Mouse (Mus musculus): Measurements from ENCODE around the gene Zic1. TPM values are rescaled to one million over a fixed set of nuclear protein-coding genes. Genes with fewer than 3 reads are reported as not detected.
A peak's percentile ranks its signal among the peaks of the same experiment; 100 is the strongest.

Gene Zic1
- polyA plus RNA-seq, 1 experiment from 2014 or later = not detected

- H3K27ac ChIP-seq (ENCODE audit: low read length) = no peak overlapping the region
- no peak overlapping the region for H3K4me2 ChIP-seq (replicated peaks; ENCODE audit: low read depth, low read length)
- no peak overlapping the region for H3K4me3 ChIP-seq (ENCODE audit: low read length)
- peaks cover 8% of the 10 kb centered on the region; the same call in 1 of the 2 replicates for H3K4me1 ChIP-seq (ENCODE audit: insufficient read depth, low read length)
- no peaks in the 10 kb centered on the region for H3K9me3 ChIP-seq (ENCODE audit: low read length)
- H3K36me3 ChIP-seq (ENCODE audit: insufficient read depth, low read length) = no peaks in the 10 kb centered on the region
- 4% methylated on average over 13 of the region's 13 CpGs for WGBS
- H3K27me3 ChIP-seq (ENCODE audit: insufficient read depth, low read length) = peaks cover 94% of the 10 kb centered on the region
- ATAC-seq (ENCODE audit: low FRiP score, low TSS enrichment) = no peak
- no peak overlapping the region for H3K9ac ChIP-seq (replicated peaks; ENCODE audit: low read length)
These were observed 3.3 kb upstream of the Zic1 start for GRCm38 (mm10) chr9:91368946-91369292.

DNA sequence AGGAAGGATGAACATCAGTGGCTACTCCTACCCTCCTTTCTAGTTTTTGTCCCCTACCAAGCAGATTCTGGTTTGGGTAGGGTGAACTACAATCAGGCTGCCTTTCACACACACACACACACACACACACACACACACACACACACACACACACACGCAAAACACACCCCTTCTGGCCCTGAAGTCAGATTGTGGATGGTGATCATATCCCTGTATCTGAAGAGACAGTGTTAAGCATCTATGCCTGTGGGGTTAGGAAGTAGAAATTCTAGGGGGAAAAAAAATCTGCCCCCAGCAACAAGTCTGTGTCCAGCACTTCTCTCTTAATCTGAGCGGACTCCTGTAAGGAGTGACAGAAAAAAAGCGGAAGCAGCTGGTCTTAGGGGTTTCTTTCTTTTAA lies 2.5 kb upstream of the Zic1 start:
- 6% methylated on average over 3 of the region's 3 CpGs for WGBS
- ATAC-seq (ENCODE audit: low FRiP score, low TSS enrichment) = no peak
- H3K4me1 ChIP-seq (ENCODE audit: insufficient read depth, low read length) = peaks cover 8% of the 10 kb centered on the region; the same call in 1 of the 2 replicates
- no peak overlapping the region for H3K27ac ChIP-seq (ENCODE audit: low read length)
- H3K9ac ChIP-seq (replicated peaks; ENCODE audit: low read length) = no peak overlapping the region
- no peak overlapping the region for H3K4me2 ChIP-seq (replicated peaks; ENCODE audit: low read depth, low read length)
- no peaks in the 10 kb centered on the region for H3K36me3 ChIP-seq (ENCODE audit: insufficient read depth, low read length)
- peaks cover 98% of the 10 kb centered on the region for H3K27me3 ChIP-seq (ENCODE audit: insufficient read depth, low read length)
- no peaks in the 10 kb centered on the region for H3K9me3 ChIP-seq (ENCODE audit: low read length)
- H3K4me3 ChIP-seq (ENCODE audit: low read length) = no peak overlapping the region

DNA sequence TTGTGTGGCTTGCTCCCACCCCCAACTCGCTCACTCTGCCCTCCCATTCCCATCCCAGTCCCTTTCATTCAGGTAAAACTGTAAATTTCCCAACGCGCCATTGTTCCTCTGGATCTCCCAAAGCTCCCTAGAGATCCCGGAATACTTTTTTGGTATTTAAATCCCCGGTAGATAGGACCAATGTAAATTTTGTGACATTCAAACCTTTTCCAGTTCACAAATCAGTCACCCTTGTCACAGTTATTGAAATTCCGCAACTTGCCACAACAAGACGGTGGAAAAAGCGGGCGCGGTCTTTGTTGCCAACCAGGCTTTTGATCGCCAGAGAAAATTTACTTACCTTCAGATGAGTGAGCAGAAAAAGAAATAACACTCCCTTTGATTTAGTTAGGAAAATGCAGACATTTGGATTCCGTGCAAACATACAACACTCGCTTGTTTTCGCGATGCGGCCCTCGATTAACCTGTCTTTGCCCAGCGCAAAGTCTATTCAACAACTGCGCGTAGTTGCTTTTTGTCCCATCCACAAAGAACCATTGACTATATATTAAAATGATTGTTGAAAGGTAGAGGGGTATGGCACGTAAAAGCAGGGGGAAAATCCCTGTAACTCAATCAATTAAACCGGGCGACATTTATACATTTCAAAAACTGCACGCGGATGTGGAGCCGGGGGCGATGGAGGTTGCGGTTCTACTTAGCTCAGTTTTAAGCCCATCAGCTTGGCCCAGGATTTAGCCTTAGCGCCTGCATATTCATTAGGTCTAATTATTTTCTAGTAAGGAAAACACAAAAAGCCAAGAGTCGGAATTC lies 1.6 kb upstream of the Zic1 start:
- H3K4me2 ChIP-seq (replicated peaks; ENCODE audit: low read depth, low read length) = no peak overlapping the region
- H3K4me1 ChIP-seq (ENCODE audit: insufficient read depth, low read length) = peaks cover 10% of the 10 kb centered on the region; the same call in 1 of the 2 replicates
- H3K27me3 ChIP-seq (ENCODE audit: insufficient read depth, low read length) = peaks cover 98% of the 10 kb centered on the region
- no peak overlapping the region for H3K4me3 ChIP-seq (ENCODE audit: low read length)
- H3K9ac ChIP-seq (replicated peaks; ENCODE audit: low read length) = no peak overlapping the region
- H3K27ac ChIP-seq (ENCODE audit: low read length) = no peak overlapping the region
- no peaks in the 10 kb centered on the region for H3K9me3 ChIP-seq (ENCODE audit: low read length)
- ATAC-seq (ENCODE audit: low FRiP score, low TSS enrichment) = no peak
- 2% methylated on average over 30 of the region's 30 CpGs for WGBS
- H3K36me3 ChIP-seq (ENCODE audit: insufficient read depth, low read length) = no peaks in the 10 kb centered on the region

GRCm38 (mm10) chr9:91366226-91366998 lies 802 bp upstream of the Zic1 start:
- no peak overlapping the region for H3K4me3 ChIP-seq (ENCODE audit: low read length)
- H3K9me3 ChIP-seq (ENCODE audit: low read length) = no peaks in the 10 kb centered on the region
- no peak overlapping the region for H3K9ac ChIP-seq (replicated peaks; ENCODE audit: low read length)
- H3K36me3 ChIP-seq (ENCODE audit: insufficient read depth, low read length) = no peaks in the 10 kb centered on the region
- WGBS = 0% methylated on average over 17 of the region's 18 CpGs
- peaks cover 98% of the 10 kb centered on the region for H3K27me3 ChIP-seq (ENCODE audit: insufficient read depth, low read length)
- peaks cover 11% of the 10 kb centered on the region; the same call in 1 of the 2 replicates for H3K4me1 ChIP-seq (ENCODE audit: insufficient read depth, low read length)
- ATAC-seq (ENCODE audit: low FRiP score, low TSS enrichment) = no peak
- H3K4me2 ChIP-seq (replicated peaks; ENCODE audit: low read depth, low read length) = no peak overlapping the region
- no peak overlapping the region for H3K27ac ChIP-seq (ENCODE audit: low read length)

DNA sequence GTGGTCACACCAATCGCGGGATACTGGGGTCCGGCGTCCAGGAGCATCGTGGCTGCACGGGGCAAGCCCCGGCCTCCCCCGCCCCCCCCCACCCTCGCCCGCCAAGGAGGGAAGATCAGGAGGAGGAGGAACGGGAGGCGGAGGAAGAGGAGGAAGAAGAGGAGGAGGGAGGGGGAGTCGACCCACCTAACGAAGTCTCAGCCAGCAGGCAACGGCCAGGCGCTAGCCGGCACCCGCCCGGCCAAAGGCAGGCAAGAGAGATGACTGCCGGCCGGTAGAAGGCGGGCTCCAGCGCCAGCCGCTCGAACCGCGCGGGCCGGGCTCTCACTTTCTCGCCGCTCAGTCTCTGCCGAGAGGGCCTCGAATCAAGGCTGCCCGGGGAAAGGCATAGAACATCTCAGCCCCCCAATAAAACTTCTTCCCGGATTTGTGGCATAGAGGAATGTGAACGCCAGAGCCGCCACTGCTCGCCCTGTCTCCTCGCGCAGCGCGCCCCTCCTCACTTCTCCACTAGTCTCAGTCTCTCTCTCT lies 574 bp downstream of the Zic1 start:
- Histone ChIP-seq H3K4me3 (ENCODE audit: low read length) (peak overlapping the region; percentile 34), H3K27me3 (ENCODE audit: insufficient read depth, low read length) (peaks cover 98% of the 10 kb centered on the region), H3K9ac (replicated peaks; ENCODE audit: low read length) (no peak overlapping the region), H3K27ac (ENCODE audit: low read length) (no peak overlapping the region), H3K36me3 (ENCODE audit: insufficient read depth, low read length) (no peaks in the 10 kb centered on the region), H3K4me2 (replicated peaks; ENCODE audit: low read depth, low read length) (peak overlapping the region; percentile 34), H3K4me1 (ENCODE audit: insufficient read depth, low read length) (peaks cover 11% of the 10 kb centered on the region; the same call in 1 of the 2 replicates), H3K9me3 (ENCODE audit: low read length) (no peaks in the 10 kb centered on the region)
- WGBS = under 1% methylated on average over 41 of the region's 42 CpGs
- peak; percentile 16; the same call in 1 of the 2 replicates for ATAC-seq (ENCODE audit: low FRiP score, low TSS enrichment)

DNA sequence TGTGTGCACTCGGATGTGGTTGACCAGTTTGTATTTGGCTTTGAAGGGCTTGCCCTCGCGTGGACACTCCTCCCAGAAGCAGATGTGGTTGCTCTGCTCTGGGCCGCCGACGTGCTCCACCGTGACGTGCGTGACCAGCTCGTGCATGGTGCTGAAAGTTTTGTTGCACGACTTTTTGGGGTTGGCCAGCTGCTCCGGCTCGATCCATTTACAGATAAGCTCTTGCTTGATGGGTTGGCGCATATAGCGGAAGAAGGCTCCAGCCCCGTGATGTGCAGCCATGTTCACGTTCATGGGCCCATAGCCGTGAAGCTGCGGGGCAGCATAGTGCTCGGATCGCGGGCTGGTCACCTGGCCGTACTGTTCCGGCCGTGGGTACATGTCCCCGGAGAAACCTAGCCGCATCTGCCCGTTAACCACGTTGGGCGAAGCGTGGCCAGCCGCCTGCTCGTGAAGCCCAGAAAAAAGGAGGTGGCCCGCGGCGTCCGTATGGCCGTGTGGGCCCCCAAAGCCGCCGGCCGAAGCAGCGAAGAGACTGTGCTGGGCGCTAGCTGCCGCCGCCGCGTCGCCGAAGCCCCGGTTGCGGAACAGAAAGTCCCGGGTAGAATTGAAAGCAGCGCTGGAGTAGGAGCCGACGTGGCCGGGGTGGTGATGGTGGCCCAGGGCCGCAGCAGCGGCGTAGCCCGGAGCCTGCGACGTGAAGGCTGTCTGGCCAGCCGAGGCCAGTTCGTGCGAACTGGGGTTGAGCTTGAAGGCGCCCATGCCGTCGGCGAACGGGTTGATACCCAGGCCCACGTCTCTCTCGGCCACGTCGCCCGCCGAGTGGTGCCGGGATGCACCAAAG lies 1.3 kb downstream of the Zic1 start:
- Histone ChIP-seq H3K4me2 (replicated peaks; ENCODE audit: low read depth, low read length) (peak overlapping the region; percentile 34), H3K9ac (replicated peaks; ENCODE audit: low read length) (no peak overlapping the region), H3K9me3 (ENCODE audit: low read length) (no peaks in the 10 kb centered on the region), H3K4me3 (ENCODE audit: low read length) (peak overlapping the region; percentile 34), H3K27ac (ENCODE audit: low read length) (no peak overlapping the region), H3K27me3 (ENCODE audit: insufficient read depth, low read length) (peaks cover 96% of the 10 kb centered on the region), H3K4me1 (ENCODE audit: insufficient read depth, low read length) (peaks cover 11% of the 10 kb centered on the region; the same call in 1 of the 2 replicates), H3K36me3 (ENCODE audit: insufficient read depth, low read length) (no peaks in the 10 kb centered on the region)
- WGBS = under 1% methylated on average over 77 of the region's 77 CpGs
- ATAC-seq (ENCODE audit: low FRiP score, low TSS enrichment) = peak; percentile 68

GRCm38 (mm10) chr9:91363814-91364126 lies 1.8 kb downstream of the Zic1 start:
- Histone ChIP-seq H3K27ac (ENCODE audit: low read length) (no peak overlapping the region), H3K9ac (replicated peaks; ENCODE audit: low read length) (no peak overlapping the region), H3K36me3 (ENCODE audit: insufficient read depth, low read length) (no peaks in the 10 kb centered on the region), H3K4me2 (replicated peaks; ENCODE audit: low read depth, low read length) (no peak overlapping the region), H3K4me1 (ENCODE audit: insufficient read depth, low read length) (peaks cover 11% of the 10 kb centered on the region; the same call in 1 of the 2 replicates), H3K27me3 (ENCODE audit: insufficient read depth, low read length) (peaks cover 93% of the 10 kb centered on the region), H3K4me3 (ENCODE audit: low read length) (no peak overlapping the region), H3K9me3 (ENCODE audit: low read length) (no peaks in the 10 kb centered on the region)
- 0% methylated on average over 7 of the region's 7 CpGs for WGBS
- ATAC-seq (ENCODE audit: low FRiP score, low TSS enrichment) = no peak

- Histone ChIP-seq H3K27ac (ENCODE audit: low read length) (no peak overlapping the region), H3K27me3 (ENCODE audit: insufficient read depth, low read length) (peaks cover 87% of the 10 kb centered on the region), H3K4me2 (replicated peaks; ENCODE audit: low read depth, low read length) (no peak overlapping the region), H3K4me3 (ENCODE audit: low read length) (no peak overlapping the region), H3K4me1 (ENCODE audit: insufficient read depth, low read length) (peaks cover 11% of the 10 kb centered on the region; the same call in 1 of the 2 replicates), H3K9me3 (ENCODE audit: low read length) (no peaks in the 10 kb centered on the region), H3K36me3 (ENCODE audit: insufficient read depth, low read length) (no peaks in the 10 kb centered on the region), H3K9ac (replicated peaks; ENCODE audit: low read length) (no peak overlapping the region)
- WGBS = 2% methylated on average over 14 of the region's 14 CpGs
- no peak for ATAC-seq (ENCODE audit: low FRiP score, low TSS enrichment)
These were observed 2.4 kb downstream of the Zic1 start for GRCm38 (mm10) chr9:91363011-91363730.

All from kidney, embryonic 16.5 days (tissue).